Mouse (Mus musculus): ENCODE results near the gene Fam92b. TPM values are rescaled to one million over a fixed set of nuclear protein-coding genes. Genes with fewer than 3 reads are reported as not detected.
A peak's percentile ranks its signal among the peaks of the same experiment; 100 is the strongest.

Gene Fam92b
- 0.88 and 1.2 TPM in 2 replicates for polyA plus RNA-seq (2015; fragmentation: Nextera tagmentation; extraction: Ambion mirVana)

GRCm38 (mm10) chr8:120177318-120178123 is at the start of gene Fam92b:
TSS of gene Fam92b (minus strand) at chr8:120177466.
- Histone ChIP-seq H3K36me3 (no peaks in the 10 kb centered on the region), H3K4me1 (peaks cover 45% of the 10 kb centered on the region), H3K27me3 (no peaks in the 10 kb centered on the region), H3K27ac (replicated peaks) (peak within 1 kb of the TSS; percentile 67), H3K4me3 (0 out of 2 replicates have a peak within 1 kb of the TSS, but pooled peaks have one; percentile 2), H3K4me2 (replicated peaks) (peak within 1 kb of the TSS; percentile 38), H3K9me3 (no peaks in the 10 kb centered on the region), H3K9ac (replicated peaks) (0 out of 2 replicates have a peak within 1 kb of the TSS, but pooled peaks have one; percentile 12)
- 1% methylated on average over 22 of the region's 26 CpGs for WGBS
- ATAC-seq (replicated peaks): peak; percentile 81

- Histone ChIP-seq H3K9me3 (no peaks in the 10 kb centered on the region), H3K4me1 (peaks cover 38% of the 10 kb centered on the region), H3K27ac (replicated peaks) (no peak overlapping the region), H3K4me2 (replicated peaks) (no peak overlapping the region), H3K4me3 (no peak overlapping the region), H3K9ac (replicated peaks) (no peak overlapping the region; the same call in 1 of the 2 replicates), H3K36me3 (no peaks in the 10 kb centered on the region), H3K27me3 (peaks cover 6% of the 10 kb centered on the region; the same call in 1 of the 2 replicates)
- no peak for ATAC-seq (replicated peaks)
- WGBS: 18% methylated on average over 10 of the region's 10 CpGs
These were observed 48.3 kb upstream of the Fam92b start for GRCm38 (mm10) chr8:120225421-120226151.

GRCm38 (mm10) chr8:120224521-120225420 is 47.5 kb upstream of the Fam92b start:
- 48% methylated on average over 11 of the region's 11 CpGs for WGBS
- no peaks in the 10 kb centered on the region for H3K9me3 ChIP-seq
- H3K4me1 ChIP-seq: peaks cover 30% of the 10 kb centered on the region
- no peak overlapping the region for H3K27ac ChIP-seq (replicated peaks)
- H3K4me2 ChIP-seq (replicated peaks): no peak overlapping the region
- ATAC-seq (replicated peaks): no peak
- H3K9ac ChIP-seq (replicated peaks): no peak overlapping the region; the same call in 1 of the 2 replicates
- peaks cover 4% of the 10 kb centered on the region; the same call in 1 of the 2 replicates for H3K27me3 ChIP-seq
- no peak overlapping the region for H3K4me3 ChIP-seq
- H3K36me3 ChIP-seq: no peaks in the 10 kb centered on the region

- H3K4me1 ChIP-seq: peaks cover 19% of the 10 kb centered on the region
- no peak overlapping the region for H3K4me2 ChIP-seq (replicated peaks)
- no peak for ATAC-seq (replicated peaks)
- no peaks in the 10 kb centered on the region for H3K9me3 ChIP-seq
- no peak overlapping the region for H3K9ac ChIP-seq (replicated peaks)
- no peak overlapping the region for H3K27ac ChIP-seq (replicated peaks)
- WGBS: 68% methylated on average over 11 of the region's 11 CpGs
- H3K27me3 ChIP-seq: no peaks in the 10 kb centered on the region
- no peak overlapping the region for H3K4me3 ChIP-seq
- H3K36me3 ChIP-seq: no peaks in the 10 kb centered on the region
These were observed 45.3 kb upstream of the Fam92b start for GRCm38 (mm10) chr8:120222548-120222947.

GRCm38 (mm10) chr8:120216855-120217830 is 39.9 kb upstream of the Fam92b start:
- no peak overlapping the region for H3K4me2 ChIP-seq (replicated peaks)
- 22% methylated on average over 13 of the region's 13 CpGs for WGBS
- no peaks in the 10 kb centered on the region for H3K27me3 ChIP-seq
- peak; percentile 95 for ATAC-seq (replicated peaks)
- H3K9me3 ChIP-seq: no peaks in the 10 kb centered on the region
- H3K9ac ChIP-seq (replicated peaks): no peak overlapping the region
- H3K4me3 ChIP-seq: no peak overlapping the region
- peaks cover 25% of the 10 kb centered on the region for H3K4me1 ChIP-seq
- H3K36me3 ChIP-seq: no peaks in the 10 kb centered on the region
- peak overlapping the region; percentile 50 for H3K27ac ChIP-seq (replicated peaks)

GRCm38 (mm10) chr8:120215416-120216141 is 38.3 kb upstream of the Fam92b start:
- no peaks in the 10 kb centered on the region for H3K36me3 ChIP-seq
- no peaks in the 10 kb centered on the region for H3K9me3 ChIP-seq
- no peak overlapping the region for H3K4me2 ChIP-seq (replicated peaks)
- H3K27ac ChIP-seq (replicated peaks): no peak overlapping the region
- no peak for ATAC-seq (replicated peaks)
- H3K9ac ChIP-seq (replicated peaks): 0 out of 2 replicates have a peak overlapping the region, but pooled peaks have one; percentile 15
- no peak overlapping the region for H3K4me3 ChIP-seq
- H3K27me3 ChIP-seq: no peaks in the 10 kb centered on the region
- H3K4me1 ChIP-seq: peaks cover 28% of the 10 kb centered on the region
- 61% methylated on average over 7 of the region's 7 CpGs for WGBS

- Histone ChIP-seq H3K4me1 (peaks cover 29% of the 10 kb centered on the region), H3K4me3 (no peak overlapping the region), H3K27me3 (no peaks in the 10 kb centered on the region), H3K9ac (replicated peaks) (no peak overlapping the region), H3K36me3 (no peaks in the 10 kb centered on the region), H3K27ac (replicated peaks) (no peak overlapping the region), H3K4me2 (replicated peaks) (no peak overlapping the region), H3K9me3 (no peaks in the 10 kb centered on the region)
- WGBS: 49% methylated on average over 5 of the region's 5 CpGs
- ATAC-seq (replicated peaks): no peak
These were observed 36.7 kb upstream of the Fam92b start for GRCm38 (mm10) chr8:120213939-120214338.

- Histone ChIP-seq H3K27me3 (no peaks in the 10 kb centered on the region), H3K9ac (replicated peaks) (no peak overlapping the region), H3K4me1 (peaks cover 29% of the 10 kb centered on the region), H3K9me3 (no peaks in the 10 kb centered on the region), H3K4me3 (no peak overlapping the region), H3K4me2 (replicated peaks) (no peak overlapping the region), H3K36me3 (no peaks in the 10 kb centered on the region), H3K27ac (replicated peaks) (no peak overlapping the region)
- no peak for ATAC-seq (replicated peaks)
- WGBS: 91% methylated on average over 3 of the region's 3 CpGs
These were observed 36.0 kb upstream of the Fam92b start for GRCm38 (mm10) chr8:120213229-120213628.

GRCm38 (mm10) chr8:120212596-120212995 is 35.3 kb upstream of the Fam92b start:
- ATAC-seq (replicated peaks): no peak
- Histone ChIP-seq H3K9me3 (no peaks in the 10 kb centered on the region), H3K27ac (replicated peaks) (no peak overlapping the region), H3K4me1 (peaks cover 28% of the 10 kb centered on the region), H3K4me3 (no peak overlapping the region), H3K36me3 (no peaks in the 10 kb centered on the region), H3K4me2 (replicated peaks) (no peak overlapping the region), H3K9ac (replicated peaks) (no peak overlapping the region), H3K27me3 (no peaks in the 10 kb centered on the region)
- 92% methylated on average over 7 of the region's 7 CpGs for WGBS

GRCm38 (mm10) chr8:120211345-120211744 is 34.1 kb upstream of the Fam92b start:
- no peak overlapping the region for H3K4me2 ChIP-seq (replicated peaks)
- ATAC-seq (replicated peaks): 0 out of 2 replicates have a peak, but pooled peaks have one; percentile 14
- H3K4me3 ChIP-seq: no peak overlapping the region
- no peaks in the 10 kb centered on the region for H3K27me3 ChIP-seq
- H3K4me1 ChIP-seq: peaks cover 17% of the 10 kb centered on the region
- 14% methylated on average over 4 of the region's 4 CpGs for WGBS
- no peaks in the 10 kb centered on the region for H3K9me3 ChIP-seq
- H3K9ac ChIP-seq (replicated peaks): no peak overlapping the region
- H3K27ac ChIP-seq (replicated peaks): no peak overlapping the region
- H3K36me3 ChIP-seq: no peaks in the 10 kb centered on the region
